Mouse (Mus musculus) cortical plate, adult 2 months (tissue): ENCODE data around the gene Vsir. TPM values are rescaled to one million over a fixed set of nuclear protein-coding genes. Genes with fewer than 3 reads are reported as not detected.

Experiments
- H3K27ac ChIP-seq: fragments of 200-500 bp; 2 replicates; pipeline ENCODE4 v1.5.1; 2012; ENCODE audit warnings: low read length, control low read depth, inconsistent platforms; ENCODE audit not compliant: insufficient read depth
- H3K4me1 ChIP-seq: fragments of 200-500 bp; 2 replicates; pipeline ENCODE4 v1.6.1; 2011; ENCODE audit warnings: low read length; ENCODE audit not compliant: control insufficient read depth, insufficient read depth
- H3K4me3 ChIP-seq: fragments of 200-500 bp; 2 replicates; pipeline ENCODE4 v1.5.1; 2011; ENCODE audit warnings: mild to moderate bottlenecking, low read length, control low read depth; ENCODE audit not compliant: insufficient read depth
- CTCF ChIP-seq: fragments of 200-500 bp; IDR thresholded peaks from 2 replicates; pipeline ENCODE4 v1.5.1; 2011; ENCODE audit warnings: mild to moderate bottlenecking, control low read depth, low read length; ENCODE audit not compliant: insufficient read depth; ENCODE audit errors: extremely low read depth
- POLR2A ChIP-seq: fragments of 200-500 bp; IDR thresholded peaks from 2 replicates; pipeline ENCODE4 v1.6.1; 2011; ENCODE audit warnings: mild to moderate bottlenecking, low read length, control low read depth; ENCODE audit not compliant: insufficient read depth; ENCODE audit errors: extremely low read depth
- polyA plus RNA-seq: library from polyadenylated mRNA; depleted of rRNA; stranded (reverse); fragments of >200 nt; gene quantifications from 2 replicates; pipeline ENCODE4 v1.2.3, GENCODE M21; 2012

Vsir gene
- polyA plus RNA-seq, 1 experiment, result 37.6 TPM

DNA sequence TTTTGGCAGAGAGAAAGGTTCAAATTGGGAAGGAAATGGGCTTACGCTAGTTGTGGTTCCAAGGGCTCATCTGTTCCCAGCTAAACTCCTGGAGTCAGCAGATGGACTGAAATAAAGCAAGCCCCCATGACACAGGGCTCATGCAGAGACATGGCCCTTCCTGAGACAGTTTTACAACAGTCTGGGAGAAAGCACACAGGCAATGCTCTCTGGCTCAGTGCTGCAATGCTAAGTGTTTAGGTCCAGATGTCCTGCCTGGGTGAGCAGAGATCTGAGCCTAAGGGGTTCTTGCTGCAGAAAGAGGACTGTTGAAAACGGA, 15.6 kb downstream of the Vsir start:
- Histone ChIP-seq H3K4me3 (no peak overlapping the region), H3K27ac (no peak overlapping the region), H3K4me1 (no peaks in the 10 kb centered on the region)
- TF ChIP-seq POLR2A (0 out of 2 replicates have a peak, but pooled peaks have one; percentile 18), CTCF (no peak)

DNA sequence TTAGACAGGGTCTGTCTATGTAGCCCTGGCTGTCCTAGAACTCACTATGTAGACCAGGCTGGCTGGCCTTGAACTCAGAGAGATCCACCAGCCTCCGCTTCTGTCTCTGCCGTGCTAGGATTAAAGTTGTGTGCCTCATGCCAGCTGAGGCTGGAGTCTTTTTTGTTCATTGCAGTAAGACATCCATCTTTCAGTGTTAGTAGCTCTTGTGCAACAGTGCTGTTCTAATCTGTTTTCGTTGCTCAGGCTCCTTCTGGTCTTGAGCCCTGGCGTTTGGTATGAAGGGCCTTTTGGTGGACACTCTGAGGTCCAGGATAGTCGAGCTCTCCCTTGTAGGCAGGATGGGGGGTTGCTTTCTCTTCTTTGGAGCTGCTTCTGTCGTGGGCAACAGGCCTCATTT, 16.8 kb downstream of the Vsir start:
- H3K4me3 ChIP-seq, result no peak overlapping the region
- TF ChIP-seq POLR2A (no peak), CTCF (no peak)
- no peaks in the 10 kb centered on the region for H3K4me1 ChIP-seq
- peak overlapping the region; percentile 35 for H3K27ac ChIP-seq

DNA sequence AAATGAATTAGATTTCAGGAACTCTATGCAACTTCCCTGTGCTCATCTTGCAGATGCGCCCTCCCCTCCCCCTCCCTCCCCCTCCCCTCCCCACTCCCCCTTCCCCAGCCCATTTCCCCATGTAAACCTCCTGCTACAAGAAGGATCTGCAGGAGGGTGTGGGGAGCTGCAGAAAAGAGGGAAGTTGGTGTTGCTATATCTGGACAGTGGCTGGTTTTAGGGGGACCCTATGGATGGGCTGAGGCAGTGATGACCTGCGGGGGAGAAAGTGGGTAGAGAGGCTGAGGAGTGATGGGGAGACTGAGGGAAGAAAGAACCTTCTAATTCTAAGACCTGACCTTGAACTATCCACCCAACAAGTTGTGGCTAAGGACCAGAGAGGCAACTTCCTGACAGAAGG, 20.5 kb downstream of the Vsir start:
- H3K4me1 ChIP-seq, result peaks cover 5% of the 10 kb centered on the region; the same call in 1 of the 2 replicates
- H3K27ac ChIP-seq, result no peak overlapping the region
- no peak overlapping the region for H3K4me3 ChIP-seq
- TF ChIP-seq CTCF, result no peak
- TF ChIP-seq POLR2A, result no peak

DNA sequence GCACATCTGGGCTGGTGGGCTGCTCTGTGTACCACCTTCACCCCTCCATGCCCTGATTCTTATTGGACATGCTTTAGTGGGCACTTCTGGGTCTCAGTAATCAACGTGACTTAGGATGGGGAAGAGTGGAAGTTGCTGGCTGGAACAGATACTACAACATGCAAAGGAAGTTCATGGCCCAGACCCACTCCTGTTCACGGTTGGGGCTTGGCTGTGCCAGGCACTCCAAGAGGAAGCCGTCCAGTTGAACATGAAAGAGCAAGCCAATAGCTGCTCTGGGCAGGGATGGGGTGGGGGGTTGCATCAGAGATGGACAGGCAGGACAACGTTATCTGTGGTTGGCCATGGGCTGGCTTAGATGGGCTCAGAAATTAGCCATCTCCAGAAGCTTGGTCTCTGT, 21.3 kb downstream of the Vsir start:
- TF ChIP-seq POLR2A (no peak), CTCF (no peak)
- Histone ChIP-seq H3K4me3 (no peak overlapping the region), H3K27ac (peak overlapping the region; percentile 43; the same call in 1 of the 2 replicates), H3K4me1 (peaks cover 5% of the 10 kb centered on the region; the same call in 1 of the 2 replicates)

DNA sequence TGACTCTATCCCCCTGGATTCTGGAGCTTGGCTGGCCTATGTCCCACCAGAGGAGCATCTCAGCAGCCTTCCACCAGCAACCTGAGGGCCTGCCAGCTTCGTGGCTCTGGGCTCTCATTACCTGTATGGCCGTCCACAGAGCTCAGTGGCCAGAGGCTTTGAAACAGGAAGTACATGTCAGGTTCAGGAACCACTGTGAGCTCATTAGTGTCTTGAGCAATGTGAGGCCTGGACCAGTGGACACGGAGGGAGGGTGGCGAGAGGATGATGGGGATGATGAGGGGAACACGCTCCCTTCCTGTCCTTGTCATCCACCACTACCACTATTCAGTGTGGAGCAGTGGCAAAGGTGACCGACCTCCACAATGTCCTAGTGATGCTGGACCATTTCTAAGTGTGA, 22.8 kb downstream of the Vsir start:
- Histone ChIP-seq H3K27ac (no peak overlapping the region), H3K4me3 (no peak overlapping the region), H3K4me1 (peaks cover 5% of the 10 kb centered on the region; the same call in 1 of the 2 replicates)
- TF ChIP-seq POLR2A (no peak), CTCF (no peak)

DNA sequence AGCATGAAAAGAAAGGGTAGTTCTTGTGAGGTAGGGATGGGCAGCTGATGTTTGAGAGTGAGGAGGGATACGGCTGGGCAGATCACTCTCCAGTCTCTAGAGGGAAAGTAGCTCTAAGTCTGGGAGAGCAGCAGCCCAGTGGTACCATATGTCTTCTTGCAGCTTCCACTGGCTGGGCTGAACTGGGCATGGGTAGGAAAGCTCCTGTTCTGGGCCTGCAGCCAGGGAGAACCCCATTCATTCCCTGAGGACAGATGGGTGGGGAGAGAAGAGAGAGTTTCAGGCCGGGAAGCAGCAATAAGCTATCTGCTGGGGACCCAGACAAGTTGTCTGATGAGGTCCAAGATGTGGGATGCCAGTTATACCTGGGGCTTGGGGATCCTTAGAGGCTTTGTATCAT, 23.4 kb downstream of the Vsir start:
- H3K27ac ChIP-seq, result no peak overlapping the region
- TF ChIP-seq CTCF (no peak), POLR2A (no peak)
- no peak overlapping the region for H3K4me3 ChIP-seq
- H3K4me1 ChIP-seq, result peaks cover 5% of the 10 kb centered on the region; the same call in 1 of the 2 replicates

DNA sequence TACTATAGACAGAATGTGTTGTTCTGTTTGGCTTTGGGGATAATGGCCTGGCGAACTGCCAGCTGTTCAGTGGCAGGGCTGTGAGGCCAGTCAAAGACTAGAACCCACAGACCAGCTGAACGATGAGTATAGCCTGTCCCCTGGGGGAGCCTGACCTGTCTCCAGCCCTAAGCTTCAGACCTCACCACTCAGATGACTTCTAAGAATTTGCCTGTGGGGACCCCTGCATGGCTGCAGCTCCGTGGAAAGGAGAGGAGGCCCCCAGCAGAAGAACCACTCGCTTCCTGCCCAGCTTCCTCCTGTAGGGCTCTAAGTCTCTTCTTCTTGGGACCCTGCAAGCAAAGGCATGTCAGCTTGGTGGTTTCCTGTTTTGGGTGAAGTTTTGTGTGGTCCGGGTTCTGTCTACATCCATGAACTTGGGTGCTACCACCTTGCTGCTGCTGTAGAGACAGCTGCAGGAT, 24.0 kb downstream of the Vsir start:
- H3K27ac ChIP-seq, result no peak overlapping the region; the same call in 1 of the 2 replicates
- peaks cover 5% of the 10 kb centered on the region; the same call in 1 of the 2 replicates for H3K4me1 ChIP-seq
- H3K4me3 ChIP-seq, result no peak overlapping the region
- TF ChIP-seq CTCF (no peak), POLR2A (no peak)

DNA sequence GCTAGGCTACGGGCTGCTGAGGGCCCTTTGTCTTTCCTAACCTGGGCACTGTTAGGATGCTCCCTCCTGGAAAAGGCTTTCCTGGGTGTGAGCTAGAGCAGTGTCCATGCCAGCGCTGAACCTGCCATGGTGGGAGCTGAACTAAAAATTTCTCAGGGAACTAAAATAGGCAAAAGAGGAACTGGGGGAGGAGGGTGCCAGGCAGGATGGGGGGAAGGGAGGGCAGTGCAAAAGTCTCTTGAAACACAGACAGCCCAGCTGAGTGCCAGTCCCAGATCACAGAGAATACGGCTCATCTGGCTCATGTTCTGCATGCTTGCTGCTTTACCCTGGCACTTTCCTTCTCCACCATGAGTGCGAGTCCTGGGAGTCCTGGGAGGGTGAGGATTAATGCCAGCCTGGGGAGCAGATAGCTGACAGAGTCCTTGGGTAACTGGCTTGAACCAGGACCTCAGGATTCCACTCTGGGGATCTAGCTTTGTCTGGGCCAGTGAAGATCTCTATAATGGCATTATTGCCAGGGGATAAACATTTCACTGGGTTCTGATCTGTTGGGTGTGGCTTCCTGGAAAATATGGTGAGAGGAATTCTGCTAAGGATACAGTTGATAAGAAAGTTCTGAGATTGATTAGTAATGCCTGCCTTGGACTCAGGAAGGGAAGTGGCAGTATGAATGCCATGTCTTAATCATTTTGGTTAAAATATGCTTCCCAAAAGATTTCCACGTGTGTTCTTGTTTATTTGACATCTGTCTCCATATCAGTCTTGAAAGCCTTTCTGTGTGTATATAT, 25.1 kb downstream of the Vsir start:
- no peak for TF ChIP-seq CTCF
- no peak for TF ChIP-seq POLR2A
- no peak overlapping the region for H3K4me3 ChIP-seq
- no peak overlapping the region for H3K27ac ChIP-seq
- peaks cover 5% of the 10 kb centered on the region; the same call in 1 of the 2 replicates for H3K4me1 ChIP-seq

DNA sequence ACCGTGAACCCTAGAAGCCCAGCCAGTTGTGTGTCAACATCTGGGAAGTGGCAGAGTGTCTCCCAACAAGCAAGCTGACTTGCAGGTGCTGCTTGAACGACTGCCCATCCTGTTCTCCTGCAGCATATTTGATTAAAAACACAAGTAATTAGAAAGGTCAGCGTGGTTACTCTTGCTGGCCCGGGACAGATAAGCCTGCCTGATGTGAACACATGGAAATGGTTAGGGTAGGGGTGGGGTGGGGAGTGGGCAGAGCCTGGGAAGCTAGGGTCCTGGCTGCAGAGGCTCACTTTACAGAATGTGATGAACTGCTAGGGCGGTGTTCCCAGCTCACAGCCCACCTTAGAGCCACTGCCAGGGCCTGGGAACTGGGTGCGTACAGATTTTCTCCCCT, 26.9 kb downstream of the Vsir start:
- Histone ChIP-seq H3K27ac (no peak overlapping the region), H3K4me3 (no peak overlapping the region), H3K4me1 (peaks cover 5% of the 10 kb centered on the region; the same call in 1 of the 2 replicates)
- TF ChIP-seq CTCF (no peak), POLR2A (no peak)
